Mouse (Mus musculus) hindbrain, embryonic 16.5 days (tissue): ENCODE results near the gene Osbpl3. TPM values are rescaled to one million over a fixed set of nuclear protein-coding genes. Genes with fewer than 3 reads are reported as not detected.

Source experiments
- ATAC-seq: fragments of 200-750 bp; cut with Nextera tagmentation; 2 replicates; pipeline ENCODE4 v1.8.0; 2017; ENCODE audit warnings: moderate TSS enrichment, moderate library complexity
- H3K27ac ChIP-seq: fragments of 300-500 bp; sonication (generic); 2 replicates; pipeline ENCODE4 v1.5.1; 2014; ENCODE audit warnings: low read depth, mild to moderate bottlenecking, control low read depth, low read length, moderate library complexity
- H3K27me3 ChIP-seq: fragments of 300-500 bp; sonication (generic); replicated peaks from 2 replicates; pipeline ENCODE4 v1.6.1; 2014; ENCODE audit warnings: low read length; ENCODE audit not compliant: control insufficient read depth, insufficient read depth
- H3K36me3 ChIP-seq: fragments of 300-500 bp; sonication (generic); 2 replicates; pipeline ENCODE4 v1.6.1; 2014; ENCODE audit warnings: mild to moderate bottlenecking, low read length, moderate library complexity, mixed read lengths; ENCODE audit not compliant: control insufficient read depth, insufficient read depth
- H3K4me1 ChIP-seq: fragments of 300-500 bp; sonication (generic); 2 replicates; pipeline ENCODE4 v1.6.1; 2014; ENCODE audit warnings: low read depth, low read length; ENCODE audit not compliant: control insufficient read depth, insufficient read depth
- H3K4me2 ChIP-seq: fragments of 300-500 bp; sonication (generic); 2 replicates; pipeline ENCODE4 v1.6.1; 2014; ENCODE audit warnings: mild to moderate bottlenecking, low read length, control low read depth, moderate library complexity
- H3K4me3 ChIP-seq: fragments of 300-500 bp; sonication (generic); 2 replicates; pipeline ENCODE4 v1.5.1; 2014; ENCODE audit warnings: mild to moderate bottlenecking, low read length, control low read depth, moderate library complexity
- H3K9ac ChIP-seq: fragments of 300-500 bp; sonication (generic); 2 replicates; pipeline ENCODE4 v1.6.1; 2014; ENCODE audit warnings: low read depth, mild to moderate bottlenecking, control low read depth, low read length, moderate library complexity
- H3K9me3 ChIP-seq: fragments of 300-500 bp; sonication (generic); 2 replicates; pipeline ENCODE4 v1.6.1; 2014; ENCODE audit warnings: mild to moderate bottlenecking, low read length, moderate library complexity; ENCODE audit not compliant: control insufficient read depth
- WGBS: fragments of 180-500 bp; shearing (Covaris S2); extraction: QIAGEN DNeasy Blood & Tissue Kit; methylation state at CpG from one replicate; pipeline ENCODE4 v1.1.7; 2014; 5-methylcytosine and 5-hydroxymethylcytosine counted together
- polyA plus RNA-seq: library from polyadenylated mRNA; unstranded; fragments of >200 nt; fragmentation: Nextera tagmentation; extraction: Ambion mirVana; gene quantifications from 2 replicates; pipeline ENCODE4 v1.2.1, GENCODE M21; 2015

Osbpl3 gene
- polyA plus RNA-seq, 1 experiment from 2014 or later = 4.5 TPM

GRCm38 (mm10) chr6:50362704-50363261 lies 93.2 kb downstream of the Osbpl3 start:
- Histone ChIP-seq H3K9me3 (no peaks in the 10 kb centered on the region), H3K4me1 (peaks cover 6% of the 10 kb centered on the region), H3K36me3 (no peaks in the 10 kb centered on the region), H3K4me3 (no peak overlapping the region), H3K27me3 (no peaks in the 10 kb centered on the region), H3K4me2 (no peak overlapping the region), H3K27ac (no peak overlapping the region), H3K9ac (no peak overlapping the region)
- no peak for ATAC-seq
- WGBS = 75% methylated on average over 4 of the region's 4 CpGs

- Histone ChIP-seq H3K4me3 (no peak overlapping the region), H3K9me3 (no peaks in the 10 kb centered on the region), H3K27ac (no peak overlapping the region), H3K4me2 (no peak overlapping the region), H3K36me3 (no peaks in the 10 kb centered on the region), H3K27me3 (no peaks in the 10 kb centered on the region), H3K9ac (no peak overlapping the region), H3K4me1 (peaks cover 8% of the 10 kb centered on the region)
- ATAC-seq = no peak
- WGBS = 79% methylated on average over 9 of the region's 9 CpGs
These were observed 93.8 kb downstream of the Osbpl3 start for GRCm38 (mm10) chr6:50362196-50362595.

DNA sequence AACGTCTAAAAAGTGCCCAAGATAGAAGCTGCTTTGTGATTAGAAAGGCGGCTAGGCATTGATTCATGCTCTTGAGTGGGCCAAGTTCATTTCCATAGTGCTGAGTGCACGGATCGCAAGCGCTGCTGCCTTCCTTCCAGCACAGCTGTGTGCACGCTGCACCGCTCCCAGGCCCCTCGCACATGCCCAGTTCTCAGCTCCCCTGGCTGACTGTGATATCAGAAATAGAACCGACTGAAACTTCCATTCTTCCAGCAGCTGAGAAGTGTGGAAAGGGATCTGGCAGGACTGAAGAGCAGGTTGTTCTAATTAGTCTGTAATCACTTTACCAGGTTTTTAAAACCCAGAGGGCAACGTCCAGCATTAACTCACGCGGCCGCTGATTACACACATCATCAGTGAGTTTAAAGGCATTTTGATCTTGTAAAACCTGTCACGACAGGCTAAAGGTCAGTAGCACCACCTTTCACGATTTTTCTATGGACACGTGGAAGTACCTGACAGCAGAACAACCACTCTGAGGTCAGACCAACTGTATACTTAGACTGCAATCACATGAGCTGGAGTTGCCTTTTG lies 97.8 kb downstream of the Osbpl3 start:
- ATAC-seq = peak; percentile 79
- Histone ChIP-seq H3K27ac (peak overlapping the region; percentile 45; the same call in 1 of the 2 replicates), H3K27me3 (no peaks in the 10 kb centered on the region), H3K4me2 (0 out of 2 replicates have a peak overlapping the region, but pooled peaks have one; percentile 20), H3K4me1 (peaks cover 22% of the 10 kb centered on the region), H3K4me3 (no peak overlapping the region), H3K9ac (no peak overlapping the region), H3K36me3 (no peaks in the 10 kb centered on the region), H3K9me3 (no peaks in the 10 kb centered on the region)
- 42% methylated on average over 16 of the region's 16 CpGs for WGBS

- H3K27me3 ChIP-seq = no peaks in the 10 kb centered on the region
- no peak overlapping the region for H3K4me2 ChIP-seq
- peaks cover 22% of the 10 kb centered on the region for H3K4me1 ChIP-seq
- H3K9ac ChIP-seq = peak overlapping the region; percentile 3; the same call in 1 of the 2 replicates
- H3K36me3 ChIP-seq = no peaks in the 10 kb centered on the region
- no peak for ATAC-seq
- H3K4me3 ChIP-seq = no peak overlapping the region
- no peak overlapping the region for H3K27ac ChIP-seq
- WGBS = 55% methylated on average over 20 of the region's 20 CpGs
- H3K9me3 ChIP-seq = no peaks in the 10 kb centered on the region
These were observed 101.0 kb downstream of the Osbpl3 start for GRCm38 (mm10) chr6:50354688-50355660.

GRCm38 (mm10) chr6:50352812-50353211 lies 103.2 kb downstream of the Osbpl3 start:
- no peak for ATAC-seq
- no peak overlapping the region for H3K27ac ChIP-seq
- H3K4me1 ChIP-seq = peaks cover 17% of the 10 kb centered on the region
- no peaks in the 10 kb centered on the region for H3K9me3 ChIP-seq
- H3K36me3 ChIP-seq = no peaks in the 10 kb centered on the region
- WGBS = 73% methylated on average over 6 of the region's 6 CpGs
- no peaks in the 10 kb centered on the region for H3K27me3 ChIP-seq
- no peak overlapping the region for H3K4me2 ChIP-seq
- no peak overlapping the region for H3K4me3 ChIP-seq
- no peak overlapping the region for H3K9ac ChIP-seq

- Histone ChIP-seq H3K27ac (no peak overlapping the region), H3K9me3 (no peaks in the 10 kb centered on the region), H3K4me1 (peaks cover 13% of the 10 kb centered on the region), H3K4me2 (no peak overlapping the region), H3K36me3 (no peaks in the 10 kb centered on the region), H3K9ac (no peak overlapping the region), H3K27me3 (no peaks in the 10 kb centered on the region), H3K4me3 (no peak overlapping the region)
- ATAC-seq = no peak
- 88% methylated on average over 3 of the region's 3 CpGs for WGBS
These were observed 105.1 kb downstream of the Osbpl3 start for GRCm38 (mm10) chr6:50350911-50351310.

- no peaks in the 10 kb centered on the region for H3K27me3 ChIP-seq
- H3K9ac ChIP-seq = no peak overlapping the region
- H3K9me3 ChIP-seq = no peaks in the 10 kb centered on the region
- no peak overlapping the region for H3K27ac ChIP-seq
- no peak overlapping the region for H3K4me3 ChIP-seq
- H3K36me3 ChIP-seq = no peaks in the 10 kb centered on the region
- no peaks in the 10 kb centered on the region for H3K4me1 ChIP-seq
- H3K4me2 ChIP-seq = no peak overlapping the region
- WGBS = 90% methylated on average over 1 of the region's 1 CpGs
- ATAC-seq = no peak
These were observed 107.4 kb downstream of the Osbpl3 start for GRCm38 (mm10) chr6:50348619-50349018.

- no peak overlapping the region for H3K4me3 ChIP-seq
- 85% methylated on average over 7 of the region's 7 CpGs for WGBS
- H3K9ac ChIP-seq = no peak overlapping the region
- H3K9me3 ChIP-seq = no peaks in the 10 kb centered on the region
- ATAC-seq = no peak
- H3K27me3 ChIP-seq = no peaks in the 10 kb centered on the region
- no peak overlapping the region for H3K27ac ChIP-seq
- no peak overlapping the region for H3K4me2 ChIP-seq
- H3K36me3 ChIP-seq = no peaks in the 10 kb centered on the region
- no peaks in the 10 kb centered on the region for H3K4me1 ChIP-seq
These were observed 109.8 kb downstream of the Osbpl3 start for GRCm38 (mm10) chr6:50346204-50346603.
